Mouse (Mus musculus) ovary, adult 18-20 months (tissue): ENCODE measurements around the gene Ap1s2.

ENCODE experiments used
- DNase-seq: peaks from one replicate; pipeline ENCODE4 v3.0.0; 2022; ENCODE audit warnings: low spot score, mixed read lengths

The Ap1s2 gene

GRCm38 (mm10) chrX:163908337-163909250 lies at the start of gene Ap1s2:
Gene Ap1s2, plus strand, starts transcription at chrX:163909017.
- DNase-seq, result peak; percentile 92

GRCm38 (mm10) chrX:163867711-163868379 lies 41.0 kb upstream of the Ap1s2 start:
- no peak for DNase-seq

GRCm38 (mm10) chrX:163868659-163869278 lies 40.0 kb upstream of the Ap1s2 start:
- no peak for DNase-seq

- no peak for DNase-seq
Observed at GRCm38 (mm10) chrX:163875932-163876331, 32.9 kb upstream of the Ap1s2 start.

GRCm38 (mm10) chrX:163876636-163877035 lies 32.2 kb upstream of the Ap1s2 start:
- no peak for DNase-seq

GRCm38 (mm10) chrX:163879039-163879438 lies 29.8 kb upstream of the Ap1s2 start:
- DNase-seq, result no peak

GRCm38 (mm10) chrX:163879461-163879860 lies 29.4 kb upstream of the Ap1s2 start:
- no peak for DNase-seq

GRCm38 (mm10) chrX:163885539-163885981 lies 23.3 kb upstream of the Ap1s2 start:
- DNase-seq, result no peak

- DNase-seq, result no peak
Observed at GRCm38 (mm10) chrX:163897354-163897753, 11.5 kb upstream of the Ap1s2 start.

- DNase-seq, result no peak
Observed at GRCm38 (mm10) chrX:163899431-163900020, 9.3 kb upstream of the Ap1s2 start.

- no peak for DNase-seq
Observed at GRCm38 (mm10) chrX:163906861-163907260, 2.0 kb upstream of the Ap1s2 start.

GRCm38 (mm10) chrX:163908003-163908336 lies 847 bp upstream of the Ap1s2 start:
- no peak for DNase-seq

GRCm38 (mm10) chrX:163909381-163909780 lies 564 bp downstream of the Ap1s2 start:
- peak; percentile 7 for DNase-seq

- no peak for DNase-seq
Observed at GRCm38 (mm10) chrX:163912791-163913190, 4.0 kb downstream of the Ap1s2 start.

GRCm38 (mm10) chrX:163929550-163929949 lies 20.7 kb downstream of the Ap1s2 start:
- DNase-seq, result no peak

- no peak for DNase-seq
Observed at GRCm38 (mm10) chrX:163934731-163935130, 25.9 kb downstream of the Ap1s2 start.

GRCm38 (mm10) chrX:163938587-163938986 lies 29.8 kb downstream of the Ap1s2 start:
- DNase-seq, result no peak

- DNase-seq, result no peak
Observed at GRCm38 (mm10) chrX:163944381-163944780, 35.6 kb downstream of the Ap1s2 start.

GRCm38 (mm10) chrX:163951618-163952017 lies 42.8 kb downstream of the Ap1s2 start:
- no peak for DNase-seq

GRCm38 (mm10) chrX:163957381-163957780 lies 48.6 kb downstream of the Ap1s2 start:
- DNase-seq, result no peak

- peak; percentile 29 for DNase-seq
Observed at GRCm38 (mm10) chrX:163957803-163958466, 49.1 kb downstream of the Ap1s2 start.

GRCm38 (mm10) chrX:163958467-163958875 lies 49.7 kb downstream of the Ap1s2 start, which contains the start of gene Zrsr2:
Gene Zrsr2, minus strand, starts transcription at chrX:163958661.
- peak; percentile 72 for DNase-seq
